Mouse (Mus musculus): Measurements from ENCODE around the gene Trabd2b.

DNA sequence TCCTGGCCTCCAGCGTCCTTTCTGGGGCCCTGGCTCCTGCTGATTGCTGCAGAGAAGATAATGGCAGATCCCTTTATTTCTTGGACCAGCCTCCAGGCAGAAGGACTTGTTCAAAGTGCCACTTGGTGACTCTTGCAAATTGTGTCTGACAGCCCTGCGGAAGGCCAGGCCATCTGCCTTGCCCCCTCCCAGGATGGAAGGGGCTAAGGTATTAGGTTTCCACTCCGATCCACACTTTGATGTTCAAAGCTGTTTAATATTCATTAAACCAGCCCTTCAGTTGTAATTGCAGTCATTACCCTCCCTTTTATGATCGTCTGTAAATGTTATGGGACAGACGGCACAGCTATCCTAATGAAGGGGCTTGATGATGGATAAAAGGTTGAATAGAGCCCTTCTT, 75.0 kb downstream of the Trabd2b start:
- TF ChIP-seq CTCF (IDR thresholded peaks at IDR 0.05; ENCODE audit: low read depth, low read length) (no peak), POLR2A (IDR thresholded peaks at IDR 0.05; ENCODE audit: borderline replicate concordance, low read depth, low read length) (no peak)
